Mouse (Mus musculus): ENCODE results near the gene Myo3b. TPM values are rescaled to one million over a fixed set of nuclear protein-coding genes. Genes with fewer than 3 reads are reported as not detected.

Myo3b gene
- polyA plus RNA-seq, 1 experiment from 2014 or later = 0.12 TPM

DNA sequence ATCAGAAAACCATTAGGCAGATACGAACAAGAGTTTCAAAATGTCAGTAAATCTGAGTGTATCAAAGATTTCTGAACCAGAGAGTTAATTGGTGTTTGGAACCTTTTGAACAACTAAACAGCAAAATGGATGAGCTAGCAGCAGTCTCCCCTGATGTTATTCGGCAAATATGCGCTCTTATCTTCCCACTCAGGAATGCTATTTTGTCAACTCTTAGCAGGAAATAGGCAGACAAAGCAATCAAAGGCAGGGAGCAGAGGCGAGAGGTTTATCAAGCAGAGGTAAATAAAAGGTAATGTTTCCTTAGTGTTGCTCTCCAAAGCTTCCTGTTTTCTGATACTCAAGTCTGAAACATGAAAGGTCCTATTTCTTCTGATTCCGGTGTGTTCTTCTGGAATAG, 252.1 kb downstream of the Myo3b start:
- WGBS = 70% methylated on average over 5 of the region's 5 CpGs
- Histone ChIP-seq H3K9ac (no peak overlapping the region), H3K9me3 (no peaks in the 10 kb centered on the region), H3K4me2 (no peak overlapping the region), H3K36me3 (no peaks in the 10 kb centered on the region), H3K27ac (no peak overlapping the region), H3K4me3 (no peak overlapping the region), H3K4me1 (replicated peaks) (no peaks in the 10 kb centered on the region), H3K27me3 (no peaks in the 10 kb centered on the region)
- no peak for ATAC-seq (ENCODE audit: low FRiP score)

DNA sequence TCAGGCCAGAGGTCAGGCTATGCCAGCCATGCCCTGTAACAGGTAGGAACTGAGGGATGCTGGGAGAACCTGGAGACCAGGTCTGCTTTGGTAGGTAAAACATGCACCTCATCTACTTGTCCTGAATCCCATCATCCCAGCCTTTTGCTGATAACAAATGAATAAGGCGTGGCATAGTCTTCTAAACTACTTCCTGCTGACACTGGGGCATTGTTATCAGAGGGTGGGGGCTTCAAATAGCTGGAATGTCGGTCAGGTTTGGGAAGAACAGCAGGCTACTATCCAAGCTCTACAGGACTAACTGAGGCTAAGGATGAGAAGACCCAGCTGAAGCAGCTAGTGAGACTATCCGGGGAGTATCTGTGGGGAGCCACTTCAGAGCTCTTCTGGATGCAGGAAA, 253.8 kb downstream of the Myo3b start:
- no peaks in the 10 kb centered on the region for H3K9me3 ChIP-seq
- H3K4me3 ChIP-seq = no peak overlapping the region
- no peaks in the 10 kb centered on the region for H3K36me3 ChIP-seq
- H3K27ac ChIP-seq = no peak overlapping the region
- H3K4me2 ChIP-seq = no peak overlapping the region
- no peaks in the 10 kb centered on the region for H3K4me1 ChIP-seq (replicated peaks)
- no peak overlapping the region for H3K9ac ChIP-seq
- no peak for ATAC-seq (ENCODE audit: low FRiP score)
- WGBS = 62% methylated on average over 3 of the region's 3 CpGs
- H3K27me3 ChIP-seq = no peaks in the 10 kb centered on the region

DNA sequence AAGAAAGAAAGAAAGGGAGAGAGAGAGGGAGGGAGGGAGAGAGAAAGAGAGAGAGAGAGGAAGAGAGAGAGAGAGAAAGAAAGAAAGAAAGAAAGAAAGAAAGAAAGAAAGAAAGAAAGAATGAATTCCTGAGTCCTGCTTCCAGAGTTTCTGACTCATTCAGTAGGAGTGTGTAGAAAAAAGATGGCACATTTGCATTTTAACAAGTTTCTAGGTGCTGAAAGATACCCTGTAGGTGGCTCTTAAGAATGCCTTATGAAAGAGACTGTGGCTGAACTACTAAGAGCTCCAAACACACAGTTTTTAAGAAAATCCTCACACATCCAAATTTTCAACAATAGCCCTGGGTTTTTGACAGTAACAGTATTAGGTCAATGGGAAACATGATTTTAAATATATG, 264.0 kb downstream of the Myo3b start:
- no peaks in the 10 kb centered on the region for H3K9me3 ChIP-seq
- H3K4me2 ChIP-seq = no peak overlapping the region
- H3K27ac ChIP-seq = no peak overlapping the region
- H3K27me3 ChIP-seq = no peaks in the 10 kb centered on the region
- no peak overlapping the region for H3K9ac ChIP-seq
- H3K36me3 ChIP-seq = no peaks in the 10 kb centered on the region
- 0 out of 2 replicates have a peak, but pooled peaks cover 5% of the 10 kb centered on the region for H3K4me1 ChIP-seq (replicated peaks)
- H3K4me3 ChIP-seq = no peak overlapping the region
- no peak for ATAC-seq (ENCODE audit: low FRiP score)

DNA sequence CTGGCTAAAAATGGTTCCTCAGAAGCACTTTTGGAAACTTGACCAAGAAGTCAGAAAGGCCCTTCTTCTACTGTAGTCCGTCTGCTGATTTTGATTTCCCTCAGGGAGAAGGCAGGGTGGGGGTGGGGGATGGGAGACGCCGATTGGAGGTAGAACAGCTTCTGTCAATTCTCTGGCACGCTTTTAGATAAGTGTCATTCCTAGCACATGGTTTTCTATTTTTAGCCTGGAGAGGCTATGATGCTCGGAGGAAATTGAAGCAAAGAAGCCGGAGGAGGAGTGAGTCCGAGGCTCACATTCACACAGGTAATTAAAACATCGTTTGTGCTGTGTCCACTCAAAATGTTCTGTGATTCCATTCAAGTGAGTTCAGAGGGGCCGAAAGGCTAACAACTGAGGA, 276.2 kb downstream of the Myo3b start:
- Histone ChIP-seq H3K4me2 (no peak overlapping the region), H3K27ac (no peak overlapping the region), H3K4me1 (replicated peaks) (peaks cover 12% of the 10 kb centered on the region), H3K27me3 (no peaks in the 10 kb centered on the region), H3K9ac (no peak overlapping the region), H3K4me3 (no peak overlapping the region), H3K9me3 (no peaks in the 10 kb centered on the region), H3K36me3 (no peaks in the 10 kb centered on the region)
- WGBS = 77% methylated on average over 9 of the region's 9 CpGs
- no peak for ATAC-seq (ENCODE audit: low FRiP score)

DNA sequence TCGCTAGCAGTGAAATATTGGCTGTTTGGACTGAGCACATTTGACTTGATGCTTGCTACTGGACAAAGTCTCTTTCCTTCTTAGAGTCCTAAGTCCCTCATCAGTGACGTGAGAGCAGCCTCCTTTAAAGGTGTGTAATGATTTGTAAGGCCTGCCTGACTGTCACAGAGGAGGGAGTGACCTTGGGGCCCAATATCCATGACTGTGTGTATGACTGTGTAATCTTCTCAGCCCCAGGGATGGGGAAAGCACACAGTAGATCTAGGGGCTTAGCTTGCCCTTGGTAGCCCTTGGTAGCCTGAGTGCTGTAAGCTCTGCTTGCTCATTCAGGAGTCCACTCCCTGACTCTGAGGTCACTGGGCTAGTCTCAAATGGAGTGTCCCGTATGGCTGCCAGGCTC, 276.8 kb downstream of the Myo3b start:
- no peaks in the 10 kb centered on the region for H3K36me3 ChIP-seq
- no peaks in the 10 kb centered on the region for H3K9me3 ChIP-seq
- 85% methylated on average over 3 of the region's 3 CpGs for WGBS
- no peak overlapping the region for H3K9ac ChIP-seq
- peaks cover 12% of the 10 kb centered on the region for H3K4me1 ChIP-seq (replicated peaks)
- no peak overlapping the region for H3K4me2 ChIP-seq
- no peak overlapping the region for H3K27ac ChIP-seq
- H3K4me3 ChIP-seq = no peak overlapping the region
- H3K27me3 ChIP-seq = no peaks in the 10 kb centered on the region
- ATAC-seq (ENCODE audit: low FRiP score) = no peak

DNA sequence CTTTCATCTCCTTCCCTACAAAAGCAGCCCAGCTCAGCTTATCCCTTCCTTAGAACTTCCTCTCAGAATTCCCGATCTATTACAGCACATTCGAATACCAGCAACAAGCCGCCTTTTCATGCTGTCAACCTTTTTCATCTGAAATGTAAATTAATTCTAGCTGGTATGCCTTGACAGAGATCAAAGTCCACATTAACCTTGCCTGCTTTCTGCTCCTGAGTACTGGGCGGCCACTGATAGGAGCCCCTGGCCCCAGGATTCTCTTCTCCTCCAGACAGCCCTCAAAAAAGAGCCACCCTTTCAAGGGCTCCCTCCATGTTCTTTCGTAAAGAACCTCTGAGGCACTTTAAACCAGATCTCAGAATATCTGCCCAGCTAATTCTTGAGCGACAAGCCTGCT, 278.9 kb downstream of the Myo3b start:
- ATAC-seq (ENCODE audit: low FRiP score) = no peak

DNA sequence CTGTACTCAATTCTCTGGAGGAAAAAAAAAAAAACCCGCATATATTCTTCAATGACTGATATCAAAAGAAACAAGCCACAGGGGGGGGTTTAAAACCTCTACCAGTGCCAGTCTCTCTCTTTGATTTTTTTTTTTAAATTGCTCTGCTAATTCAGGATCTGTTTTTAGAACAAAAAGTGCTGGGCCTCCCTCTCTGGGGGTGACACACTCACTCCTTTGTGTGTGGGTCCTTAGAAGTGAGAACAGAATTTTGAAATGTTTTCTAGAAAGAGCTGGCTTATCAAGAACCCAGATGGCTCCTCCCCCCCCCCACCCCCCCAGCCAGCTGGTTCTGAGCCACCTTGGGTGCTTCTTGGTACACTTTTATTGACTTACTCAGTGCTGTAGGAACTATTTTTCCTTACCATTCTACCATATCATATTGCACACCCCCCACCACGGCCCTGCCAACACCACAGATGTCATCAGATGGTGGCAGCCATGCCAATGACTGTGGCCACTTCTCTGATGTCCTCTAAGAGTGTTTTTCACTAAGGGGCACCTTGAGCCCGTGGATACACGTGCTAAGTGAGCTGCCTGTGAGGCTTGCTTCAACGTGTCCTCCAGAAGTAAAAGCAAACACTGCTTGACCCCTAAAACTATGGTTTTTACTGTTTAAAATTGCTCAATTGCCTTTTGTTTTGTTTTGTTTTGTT, 280.1 kb downstream of the Myo3b start:
- H3K4me3 ChIP-seq = no peak overlapping the region
- ATAC-seq (ENCODE audit: low FRiP score) = no peak
- H3K9ac ChIP-seq = no peak overlapping the region
- no peak overlapping the region for H3K4me2 ChIP-seq
- 67% methylated on average over 5 of the region's 5 CpGs for WGBS
- no peaks in the 10 kb centered on the region for H3K27me3 ChIP-seq
- H3K4me1 ChIP-seq (replicated peaks) = peaks cover 7% of the 10 kb centered on the region
- no peaks in the 10 kb centered on the region for H3K36me3 ChIP-seq
- H3K27ac ChIP-seq = no peak overlapping the region
- no peaks in the 10 kb centered on the region for H3K9me3 ChIP-seq

More for the DNA sequence above, 278.9 kb downstream of the Myo3b start:
- Histone ChIP-seq H3K4me1 (replicated peaks) (peaks cover 7% of the 10 kb centered on the region), H3K4me2 (no peak overlapping the region), H3K4me3 (no peak overlapping the region), H3K9ac (no peak overlapping the region), H3K36me3 (no peaks in the 10 kb centered on the region), H3K27ac (no peak overlapping the region), H3K27me3 (no peaks in the 10 kb centered on the region), H3K9me3 (no peaks in the 10 kb centered on the region)
- 17% methylated on average over 6 of the region's 6 CpGs for WGBS

DNA sequence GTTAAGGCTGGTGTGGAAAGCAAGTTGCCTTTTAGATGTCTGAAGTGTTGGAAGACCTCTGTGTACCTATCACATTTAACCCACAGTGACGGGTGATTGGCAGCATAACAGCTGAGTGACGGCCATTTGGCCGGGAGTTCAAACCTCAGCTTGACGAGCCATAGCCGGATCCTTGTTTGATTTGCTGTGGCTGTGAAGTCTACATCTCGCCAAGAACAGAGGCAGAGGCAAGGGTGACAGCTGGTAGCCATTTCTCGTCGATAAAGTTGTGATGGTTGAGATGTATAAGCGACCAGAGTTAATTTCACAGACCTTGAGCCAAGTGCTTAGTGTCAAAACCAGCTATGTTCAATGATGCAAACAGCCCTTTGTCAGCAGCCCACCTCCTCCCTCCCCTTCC, 283.8 kb downstream of the Myo3b start:
- Histone ChIP-seq H3K9ac (no peak overlapping the region), H3K36me3 (no peaks in the 10 kb centered on the region), H3K27ac (no peak overlapping the region), H3K4me1 (replicated peaks) (peaks cover 5% of the 10 kb centered on the region), H3K4me3 (no peak overlapping the region), H3K4me2 (no peak overlapping the region), H3K9me3 (no peaks in the 10 kb centered on the region), H3K27me3 (no peaks in the 10 kb centered on the region)
- no peak for ATAC-seq (ENCODE audit: low FRiP score)
- 72% methylated on average over 9 of the region's 9 CpGs for WGBS

DNA sequence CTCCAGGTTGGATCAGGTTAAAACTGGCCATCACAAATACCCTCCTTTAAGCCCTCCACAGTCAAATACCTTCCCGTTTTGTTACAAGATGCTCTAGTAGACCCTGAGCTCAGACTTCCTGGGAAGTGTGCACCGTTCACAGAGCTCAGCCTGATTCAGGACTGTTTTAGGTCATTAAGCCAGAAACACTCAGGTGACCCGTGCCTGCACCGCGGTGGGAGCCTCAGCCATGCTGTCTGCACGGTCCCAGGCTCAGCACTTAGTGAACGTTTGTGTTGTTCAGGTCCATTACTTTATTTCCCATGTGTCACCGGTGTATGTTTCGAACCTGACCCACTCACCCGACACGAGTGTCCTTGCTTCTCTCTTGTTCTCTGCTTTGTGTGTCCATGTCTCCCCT, 288.7 kb downstream of the Myo3b start:
- H3K36me3 ChIP-seq = no peaks in the 10 kb centered on the region
- H3K4me3 ChIP-seq = no peak overlapping the region
- H3K27ac ChIP-seq = no peak overlapping the region
- no peak overlapping the region for H3K4me2 ChIP-seq
- ATAC-seq (ENCODE audit: low FRiP score) = no peak
- H3K9me3 ChIP-seq = no peaks in the 10 kb centered on the region
- WGBS = 86% methylated on average over 11 of the region's 11 CpGs
- no peaks in the 10 kb centered on the region for H3K27me3 ChIP-seq
- no peaks in the 10 kb centered on the region for H3K4me1 ChIP-seq (replicated peaks)
- no peak overlapping the region for H3K9ac ChIP-seq

DNA sequence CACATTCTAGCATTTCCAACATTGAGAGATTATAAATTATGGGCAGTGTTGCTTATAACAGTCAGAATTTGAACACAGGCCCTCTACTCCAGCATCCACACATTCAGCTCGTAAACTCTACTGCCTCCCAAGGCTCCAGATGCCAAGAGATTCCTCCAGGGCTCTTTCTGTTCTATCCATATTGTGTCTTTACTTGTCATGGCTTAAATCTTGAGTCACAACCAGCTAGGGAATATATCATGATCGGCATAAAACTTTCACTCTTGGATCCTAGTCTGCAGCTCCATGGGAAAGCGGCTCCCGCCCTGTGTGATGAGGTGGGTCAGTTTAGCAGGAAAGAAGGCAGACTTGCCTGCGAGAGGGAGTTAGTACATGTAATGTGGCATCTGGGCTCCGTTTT, 294.0 kb downstream of the Myo3b start:
- Histone ChIP-seq H3K36me3 (no peaks in the 10 kb centered on the region), H3K27ac (no peak overlapping the region), H3K9me3 (no peaks in the 10 kb centered on the region), H3K9ac (no peak overlapping the region), H3K4me1 (replicated peaks) (peaks cover 8% of the 10 kb centered on the region), H3K4me2 (no peak overlapping the region), H3K27me3 (0 out of 2 replicates have a peak, but pooled peaks cover 5% of the 10 kb centered on the region), H3K4me3 (no peak overlapping the region)
- ATAC-seq (ENCODE audit: low FRiP score) = no peak
- WGBS = 93% methylated on average over 6 of the region's 6 CpGs

DNA sequence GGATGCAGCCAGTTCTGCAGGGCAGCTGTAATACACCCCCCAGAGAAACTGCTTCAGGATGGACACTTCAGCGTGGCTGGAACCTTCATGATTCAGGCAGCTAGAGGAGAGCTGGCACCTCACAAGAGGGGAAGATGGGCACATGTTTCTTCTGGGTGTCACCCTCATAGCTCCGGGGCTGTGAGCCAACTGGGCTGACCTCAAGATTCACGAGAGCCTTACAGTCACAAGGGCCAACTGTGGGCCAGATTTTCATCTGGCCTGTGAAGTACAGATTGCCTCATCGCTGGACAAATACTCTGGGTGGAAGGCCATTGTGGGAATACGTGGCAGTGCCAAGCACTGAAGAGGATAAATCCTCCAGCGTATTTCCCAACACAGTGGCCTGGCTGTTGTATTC, 294.6 kb downstream of the Myo3b start:
- Histone ChIP-seq H3K4me2 (no peak overlapping the region), H3K27me3 (0 out of 2 replicates have a peak, but pooled peaks cover 5% of the 10 kb centered on the region), H3K4me1 (replicated peaks) (peaks cover 12% of the 10 kb centered on the region), H3K36me3 (no peaks in the 10 kb centered on the region), H3K4me3 (no peak overlapping the region), H3K9ac (no peak overlapping the region), H3K9me3 (no peaks in the 10 kb centered on the region), H3K27ac (no peak overlapping the region)
- no peak for ATAC-seq (ENCODE audit: low FRiP score)
- 92% methylated on average over 6 of the region's 6 CpGs for WGBS

DNA sequence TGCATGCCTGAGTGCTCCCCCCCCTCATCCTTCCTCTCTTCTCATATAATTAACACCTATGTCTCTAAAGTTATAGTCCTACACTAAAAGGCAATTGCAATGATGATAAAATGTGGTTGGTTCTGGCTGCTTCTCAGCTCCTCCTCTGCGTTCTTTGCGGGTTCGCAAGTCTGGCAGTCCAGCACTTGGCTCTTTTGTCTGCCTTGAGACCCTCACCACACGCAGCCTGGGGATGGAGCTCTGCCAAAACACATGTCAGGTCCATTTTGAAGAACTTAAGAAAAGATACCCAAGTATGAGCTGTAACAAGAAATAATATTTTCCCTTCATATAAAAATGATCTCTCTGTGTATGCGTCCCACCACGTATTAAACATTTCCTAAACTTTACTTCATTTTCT, 297.6 kb downstream of the Myo3b start:
- 0 out of 2 replicates have a peak, but pooled peaks cover 5% of the 10 kb centered on the region for H3K27me3 ChIP-seq
- no peak for ATAC-seq (ENCODE audit: low FRiP score)
- no peak overlapping the region for H3K9ac ChIP-seq
- no peak overlapping the region for H3K4me2 ChIP-seq
- no peaks in the 10 kb centered on the region for H3K9me3 ChIP-seq
- peaks cover 12% of the 10 kb centered on the region for H3K4me1 ChIP-seq (replicated peaks)
- 69% methylated on average over 6 of the region's 6 CpGs for WGBS
- H3K36me3 ChIP-seq = no peaks in the 10 kb centered on the region
- no peak overlapping the region for H3K4me3 ChIP-seq
- H3K27ac ChIP-seq = no peak overlapping the region

DNA sequence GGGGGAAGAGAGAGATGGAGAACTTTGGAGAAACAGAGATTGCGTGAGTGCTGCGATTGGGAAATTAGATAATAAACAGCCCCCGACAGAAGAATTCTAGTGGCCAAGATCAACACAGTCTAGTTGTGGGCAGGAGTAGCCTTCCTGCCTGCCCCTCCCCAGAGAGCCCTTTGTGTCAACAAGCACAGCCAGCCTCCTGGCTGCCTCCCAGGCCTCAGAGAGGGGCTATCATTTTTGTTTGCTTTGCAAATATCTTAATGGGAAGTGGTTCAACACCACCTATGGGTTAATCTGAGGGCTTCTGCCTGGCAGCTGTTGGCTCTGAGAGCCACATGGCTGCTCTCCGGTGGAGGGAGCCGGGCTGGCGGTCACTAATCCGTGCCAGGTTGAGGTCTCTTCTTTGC, 298.3 kb downstream of the Myo3b start:
- peaks cover 12% of the 10 kb centered on the region for H3K4me1 ChIP-seq (replicated peaks)
- no peak for ATAC-seq (ENCODE audit: low FRiP score)
- H3K36me3 ChIP-seq = no peaks in the 10 kb centered on the region
- no peak overlapping the region for H3K9ac ChIP-seq
- H3K9me3 ChIP-seq = no peaks in the 10 kb centered on the region
- H3K27ac ChIP-seq = no peak overlapping the region
- 0 out of 2 replicates have a peak, but pooled peaks cover 5% of the 10 kb centered on the region for H3K27me3 ChIP-seq
- no peak overlapping the region for H3K4me3 ChIP-seq
- H3K4me2 ChIP-seq = no peak overlapping the region
- WGBS = 55% methylated on average over 7 of the region's 7 CpGs
